Mouse (Mus musculus): ENCODE data around the gene Ptk6.
A peak's percentile ranks its signal among the peaks of the same experiment; 100 is the strongest.
"Not testable (repeated sequence)": the region's sequence is repeated elsewhere in the genome, so short reads cannot be mapped to it uniquely, and the experiment has no call there.

Gene Ptk6

GRCm38 (mm10) chr2:181219538-181220216 lies 17.1 kb upstream of the Ptk6 start, which contains the start of gene Fndc11:
Gene Fndc11 (plus strand): TSS chr2:181220013.
- DNase-seq (ENCODE audit: low spot score) = peak; percentile 39

- no peak for DNase-seq (ENCODE audit: low spot score)
These were observed 16.4 kb upstream of the Ptk6 start for GRCm38 (mm10) chr2:181218881-181219485.

DNA sequence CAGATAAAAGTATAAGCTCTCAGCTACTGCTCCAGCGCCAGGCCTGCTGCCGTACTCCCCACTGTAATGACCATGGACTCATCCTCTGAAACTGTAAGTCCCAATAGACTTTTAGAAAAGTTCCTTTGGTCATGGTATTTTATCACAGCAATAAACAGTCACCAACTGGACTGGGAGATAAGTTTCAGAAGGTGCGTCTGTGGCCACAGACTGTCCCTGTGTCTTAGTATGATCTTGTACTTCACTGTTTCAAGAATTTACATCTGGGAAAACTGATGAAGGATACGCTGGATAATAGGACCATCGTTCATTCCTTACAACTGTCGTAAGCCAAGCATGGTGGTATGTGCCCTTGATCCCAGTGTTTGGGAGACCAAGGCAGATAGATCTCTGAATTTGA lies 13.4 kb upstream of the Ptk6 start:
- no peak for DNase-seq (ENCODE audit: low spot score)

GRCm38 (mm10) chr2:181213021-181213445 lies 10.4 kb upstream of the Ptk6 start, which contains the start of gene Srms:
Gene Srms (minus strand): TSS chr2:181213185.
- no peak for DNase-seq (ENCODE audit: low spot score)

DNA sequence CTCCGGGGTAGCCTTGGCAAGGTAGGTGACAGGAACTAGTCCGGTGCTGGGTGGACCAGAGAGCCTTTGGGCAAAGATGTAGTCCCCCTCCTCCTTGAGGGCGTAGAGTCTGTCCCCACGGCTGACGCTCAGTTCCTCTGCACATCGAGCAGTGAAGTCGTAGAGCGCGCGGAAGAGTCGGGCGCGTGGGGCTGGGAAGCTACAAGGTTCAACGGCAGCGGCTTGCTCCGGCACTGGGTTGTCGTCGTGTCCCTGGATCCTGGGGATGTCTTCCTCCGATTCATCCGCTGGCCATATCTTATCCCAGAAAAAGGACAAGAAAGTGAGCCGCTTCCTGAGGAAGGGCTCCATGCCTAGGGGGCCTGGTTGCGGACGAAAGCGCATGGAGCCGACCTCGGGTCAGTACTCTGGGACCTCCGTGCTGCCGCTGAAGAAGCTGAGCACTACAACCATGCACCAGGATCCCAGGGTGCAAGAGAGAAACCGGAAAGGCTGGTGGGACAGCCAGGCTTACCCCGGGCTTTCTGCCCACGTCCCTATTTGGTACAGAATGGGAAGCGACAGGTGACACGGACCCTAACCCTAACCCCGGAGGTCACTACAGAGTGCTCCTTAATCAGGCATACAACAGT lies 9.9 kb upstream of the Ptk6 start:
- no peak for DNase-seq (ENCODE audit: low spot score)

- no peak for DNase-seq (ENCODE audit: low spot score)
These were observed 3.5 kb upstream of the Ptk6 start for GRCm38 (mm10) chr2:181206118-181206517.

- no peak for DNase-seq (ENCODE audit: low spot score)
These were observed 3.1 kb upstream of the Ptk6 start for GRCm38 (mm10) chr2:181205678-181206077.

DNA sequence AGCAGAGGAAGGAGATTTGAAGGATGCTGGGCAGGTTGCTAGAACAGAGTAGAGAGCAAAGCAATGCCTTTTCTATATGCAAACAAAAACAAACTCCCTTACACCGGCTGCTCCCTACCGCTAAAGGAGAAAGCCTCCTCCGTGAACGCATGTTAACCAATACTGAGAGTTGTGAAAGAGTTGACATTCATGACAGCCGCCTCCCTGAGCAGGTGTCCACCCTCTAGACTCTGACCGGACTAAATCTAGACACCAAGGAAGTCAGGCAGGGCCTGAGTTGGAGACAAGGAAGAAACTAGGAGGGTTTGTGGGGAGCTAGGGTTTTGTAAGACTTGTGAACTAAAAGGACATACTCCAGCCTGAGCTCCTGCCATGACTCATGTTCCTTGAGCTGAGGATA lies 297 bp upstream of the Ptk6 start:
- no peak for DNase-seq (ENCODE audit: low spot score)

- DNase-seq (ENCODE audit: low spot score) = no peak
These were observed 983 bp downstream of the Ptk6 start for GRCm38 (mm10) chr2:181201606-181202005.

GRCm38 (mm10) chr2:181196628-181197300 lies 5.8 kb downstream of the Ptk6 start:
- DNase-seq (ENCODE audit: low spot score) = no peak

GRCm38 (mm10) chr2:181193044-181193443 lies 9.5 kb downstream of the Ptk6 start:
- DNase-seq (ENCODE audit: low spot score) = no peak

GRCm38 (mm10) chr2:181191936-181192335 lies 10.7 kb downstream of the Ptk6 start:
- DNase-seq (ENCODE audit: low spot score) = no peak

DNA sequence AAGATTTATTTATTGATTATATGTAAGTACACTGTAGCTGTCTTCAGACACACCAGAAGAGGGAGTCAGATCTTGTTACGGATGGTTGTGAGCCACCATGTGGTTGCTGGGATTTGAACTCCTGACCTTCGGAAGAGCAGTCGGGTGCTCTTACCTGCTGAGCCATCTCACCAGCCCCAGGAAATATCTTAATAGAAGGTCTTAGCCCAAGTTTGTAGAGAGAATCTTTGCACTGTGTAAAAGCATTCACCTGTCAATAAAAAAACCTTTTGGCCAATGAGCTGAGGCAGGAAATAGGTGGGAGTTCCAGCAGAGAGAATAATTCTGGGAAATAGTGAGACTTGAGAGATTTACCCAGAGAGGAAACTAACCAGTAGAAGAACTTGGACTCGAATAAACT lies 11.2 kb downstream of the Ptk6 start:
- not testable (repeated sequence) for DNase-seq (ENCODE audit: low spot score)

DNA sequence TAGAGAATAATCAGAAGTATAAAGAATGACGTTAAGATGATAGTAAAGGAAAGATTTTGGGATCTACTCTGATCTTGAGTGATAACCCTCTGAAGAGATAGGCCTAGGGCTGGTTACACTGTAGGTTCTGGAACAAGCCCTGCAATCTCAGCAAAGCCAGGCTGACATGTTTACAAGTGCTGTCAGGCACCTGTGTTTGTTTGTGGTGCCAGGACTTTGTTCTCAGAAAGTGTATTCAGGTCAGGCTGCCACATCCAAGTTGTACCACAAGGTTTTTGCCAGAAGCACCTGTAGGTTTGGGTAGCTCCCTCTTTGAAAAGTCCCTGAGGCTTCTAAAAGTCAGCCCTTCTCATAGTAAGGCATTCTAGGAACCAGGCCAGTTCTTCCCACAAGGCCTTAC lies 13.3 kb downstream of the Ptk6 start:
- DNase-seq (ENCODE audit: low spot score) = no peak

DNA sequence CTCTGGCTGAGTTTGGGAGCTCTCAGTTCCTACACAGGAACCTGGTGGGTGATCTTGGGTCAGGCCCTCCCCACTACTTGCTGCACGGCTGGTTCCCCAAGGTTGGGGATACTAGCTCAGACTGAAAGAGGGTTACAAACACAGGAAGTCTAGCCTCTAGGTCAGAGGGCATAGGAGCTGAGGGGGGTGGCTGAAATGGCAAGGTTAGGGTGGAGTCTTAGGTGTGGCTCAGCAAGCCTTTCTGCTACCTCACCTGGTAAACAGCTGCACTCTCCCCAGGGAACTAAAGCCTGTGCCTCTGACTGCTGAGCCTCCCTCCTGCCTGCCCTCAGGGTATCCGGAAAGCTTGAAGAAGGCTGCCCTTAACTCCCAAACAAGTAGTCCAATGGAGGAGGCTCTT lies 13.9 kb downstream of the Ptk6 start:
- DNase-seq (ENCODE audit: low spot score) = peak; percentile 34

- peak; percentile 81 for DNase-seq (ENCODE audit: low spot score)
These were observed 15.2 kb downstream of the Ptk6 start, which contains the start of gene Ppdpf for GRCm38 (mm10) chr2:181187121-181188000. Gene Ppdpf (plus strand): TSS chr2:181187247.

DNA sequence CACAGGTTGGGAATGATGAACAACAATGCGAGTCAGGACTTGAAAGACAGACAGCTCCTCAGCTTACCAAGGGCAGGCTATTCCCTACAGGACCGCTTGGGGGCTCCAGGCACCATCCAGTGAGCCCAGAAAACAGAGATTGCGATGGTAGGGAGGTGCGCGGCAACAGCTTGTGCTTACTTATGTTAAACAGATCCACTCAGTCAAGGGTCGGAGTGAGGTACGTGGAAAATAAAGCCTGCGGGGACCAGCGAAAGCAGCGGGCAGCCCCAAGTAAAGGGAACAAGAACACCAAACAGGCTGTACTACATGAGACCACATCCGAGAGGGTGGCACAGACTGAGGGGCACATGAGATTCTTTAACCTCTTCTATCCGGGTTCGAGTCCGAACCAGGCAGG lies 16.0 kb downstream of the Ptk6 start:
- peak; percentile 71 for DNase-seq (ENCODE audit: low spot score)

DNA sequence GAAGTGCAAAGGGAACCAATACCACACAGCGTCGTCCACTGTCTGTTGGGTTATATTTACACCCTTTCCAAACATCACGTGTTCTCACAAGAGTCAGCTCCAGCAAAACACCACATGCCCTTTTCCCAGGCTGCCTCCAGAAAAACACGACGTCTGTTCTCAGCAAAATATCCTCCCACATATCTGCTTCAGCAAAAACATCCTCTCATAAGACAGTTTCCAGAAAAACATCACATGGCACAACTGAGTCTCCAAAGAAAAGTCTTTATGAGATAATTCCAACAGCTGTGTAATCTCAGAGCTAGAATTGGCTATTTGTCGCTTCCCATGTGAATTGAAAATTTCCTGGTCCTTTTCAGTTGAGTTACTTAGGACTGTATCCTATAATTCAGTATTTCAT lies 21.7 kb downstream of the Ptk6 start:
- DNase-seq (ENCODE audit: low spot score) = no peak

DNA sequence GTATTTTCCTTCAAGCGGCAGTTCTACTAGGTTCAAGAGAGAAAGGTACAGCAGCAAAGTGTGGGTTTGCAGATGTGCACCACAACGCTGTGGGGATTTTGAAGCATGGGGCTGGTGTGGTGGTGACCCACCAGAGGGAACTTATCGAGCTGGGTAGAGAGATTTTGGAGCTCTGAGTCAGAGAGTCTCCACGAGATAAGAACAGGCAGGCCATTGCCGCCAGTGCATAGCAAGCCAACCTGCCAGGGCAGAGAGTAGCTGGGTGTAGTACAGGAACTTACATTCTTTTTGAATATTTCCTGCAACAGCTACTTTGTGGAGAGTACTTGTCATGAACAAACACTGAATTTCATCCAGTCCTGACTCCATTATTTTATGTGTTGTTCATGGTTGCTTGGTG lies 24.1 kb downstream of the Ptk6 start:
- DNase-seq (ENCODE audit: low spot score) = no peak

DNA sequence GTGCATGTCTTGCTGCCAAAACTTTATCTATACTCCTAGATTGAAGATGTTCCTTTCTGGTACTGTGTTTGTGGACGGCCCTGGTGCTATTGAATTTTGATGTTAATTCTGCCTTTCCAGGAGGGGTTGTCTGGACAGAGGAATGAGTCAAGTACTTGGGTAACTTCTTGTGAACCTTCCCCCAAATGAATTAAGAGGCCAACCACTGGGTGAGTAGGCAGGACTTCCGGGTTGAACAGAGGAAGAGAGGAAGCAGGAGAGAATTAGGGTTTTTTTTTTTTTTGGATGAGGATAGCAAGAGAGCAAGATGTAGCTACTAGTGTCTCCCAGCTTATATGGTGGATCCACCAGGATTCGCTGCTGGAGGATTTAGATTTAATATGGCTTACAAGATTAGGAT lies 24.6 kb downstream of the Ptk6 start:
- DNase-seq (ENCODE audit: low spot score) = no peak

- no peak for DNase-seq (ENCODE audit: low spot score)
These were observed 27.9 kb downstream of the Ptk6 start for GRCm38 (mm10) chr2:181174646-181175045.

DNA sequence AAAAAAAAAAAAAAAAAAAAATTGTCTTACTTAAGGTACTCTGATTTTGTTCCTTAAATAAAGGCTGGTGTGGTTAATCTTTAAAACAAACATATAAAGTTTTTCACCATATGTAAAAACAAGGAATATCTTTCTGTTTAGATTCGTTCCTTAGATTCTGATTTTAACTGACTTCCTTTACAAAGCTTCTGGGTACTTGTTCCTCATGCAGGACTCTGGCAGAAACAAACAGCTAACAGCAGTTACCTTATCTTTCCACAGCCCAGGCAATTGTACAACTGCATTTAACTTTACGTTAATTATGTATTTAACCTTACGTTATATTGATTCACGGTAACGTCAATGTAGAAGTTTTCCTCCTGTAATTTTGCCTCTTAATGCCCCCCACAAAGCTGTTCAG lies 36.1 kb downstream of the Ptk6 start:
- no peak for DNase-seq (ENCODE audit: low spot score)
